Mouse (Mus musculus): Measurements from ENCODE around the gene Cgn.

Cgn gene

GRCm38 (mm10) chr3:94786367-94786835 is at the start of gene Cgn:
TSS of gene Cgn (minus strand) at chr3:94786492.
- DNase-seq (ENCODE audit: extremely low spot score, low spot score), result peak; percentile 96

GRCm38 (mm10) chr3:94835396-94835795 is 49.1 kb upstream of the Cgn start:
- DNase-seq (ENCODE audit: extremely low spot score, low spot score), result no peak

GRCm38 (mm10) chr3:94833358-94833757 is 47.1 kb upstream of the Cgn start:
- DNase-seq (ENCODE audit: extremely low spot score, low spot score), result no peak

- DNase-seq (ENCODE audit: extremely low spot score, low spot score), result no peak
These were observed 46.4 kb upstream of the Cgn start for GRCm38 (mm10) chr3:94832701-94833100.

- DNase-seq (ENCODE audit: extremely low spot score, low spot score), result no peak
These were observed 45.8 kb upstream of the Cgn start for GRCm38 (mm10) chr3:94832100-94832499.

GRCm38 (mm10) chr3:94824110-94824509 is 37.8 kb upstream of the Cgn start:
- no peak for DNase-seq (ENCODE audit: extremely low spot score, low spot score)

GRCm38 (mm10) chr3:94822082-94822481 is 35.8 kb upstream of the Cgn start:
- no peak for DNase-seq (ENCODE audit: extremely low spot score, low spot score)

- peak; percentile 78 for DNase-seq (ENCODE audit: extremely low spot score, low spot score)
These were observed 34.8 kb upstream of the Cgn start for GRCm38 (mm10) chr3:94821008-94821638.

GRCm38 (mm10) chr3:94819452-94820425 is 33.4 kb upstream of the Cgn start:
- no peak for DNase-seq (ENCODE audit: extremely low spot score, low spot score)

- DNase-seq (ENCODE audit: extremely low spot score, low spot score), result no peak
These were observed 31.4 kb upstream of the Cgn start for GRCm38 (mm10) chr3:94817731-94818130.

GRCm38 (mm10) chr3:94815603-94816002 is 29.3 kb upstream of the Cgn start:
- no peak for DNase-seq (ENCODE audit: extremely low spot score, low spot score)

- DNase-seq (ENCODE audit: extremely low spot score, low spot score), result no peak
These were observed 28.4 kb upstream of the Cgn start for GRCm38 (mm10) chr3:94814663-94815062.

- no peak for DNase-seq (ENCODE audit: extremely low spot score, low spot score)
These were observed 27.8 kb upstream of the Cgn start for GRCm38 (mm10) chr3:94814063-94814462.

GRCm38 (mm10) chr3:94813651-94814050 is 27.4 kb upstream of the Cgn start:
- DNase-seq (ENCODE audit: extremely low spot score, low spot score), result no peak

GRCm38 (mm10) chr3:94811628-94812027 is 25.3 kb upstream of the Cgn start:
- no peak for DNase-seq (ENCODE audit: extremely low spot score, low spot score)

- DNase-seq (ENCODE audit: extremely low spot score, low spot score), result no peak
These were observed 22.0 kb upstream of the Cgn start for GRCm38 (mm10) chr3:94808296-94808695.

GRCm38 (mm10) chr3:94804976-94805375 is 18.7 kb upstream of the Cgn start:
- DNase-seq (ENCODE audit: extremely low spot score, low spot score), result no peak

- no peak for DNase-seq (ENCODE audit: extremely low spot score, low spot score)
These were observed 17.9 kb upstream of the Cgn start for GRCm38 (mm10) chr3:94804146-94804545.

- DNase-seq (ENCODE audit: extremely low spot score, low spot score), result no peak
These were observed 9.9 kb upstream of the Cgn start for GRCm38 (mm10) chr3:94796181-94796580.

- no peak for DNase-seq (ENCODE audit: extremely low spot score, low spot score)
These were observed 9.4 kb upstream of the Cgn start for GRCm38 (mm10) chr3:94795596-94796140.

GRCm38 (mm10) chr3:94794359-94794758 is 8.1 kb upstream of the Cgn start:
- DNase-seq (ENCODE audit: extremely low spot score, low spot score), result no peak

GRCm38 (mm10) chr3:94793672-94794071 is 7.4 kb upstream of the Cgn start:
- no peak for DNase-seq (ENCODE audit: extremely low spot score, low spot score)
